Comparison of ENCODE assay signal across 24 mouse cellular contexts in genomic region chr6:126653561-126653960, GRCm38 (mm10). TPM values are rescaled to one million over a fixed set of nuclear protein-coding genes. Genes with fewer than 3 reads are reported as not detected.
"Had no signal": no experiment of that assay in that cellular context is flagged by ENCODE, and none has a peak within 500 bp of the region (broad histone marks: within the 10 kb centered on the region; RNA-seq: fewer than 3 reads in every experiment).

No protein-coding gene starts in this region.

- H3K36me3 ChIP-seq: limb, embryonic 12.5 days; limb, embryonic 15.5 days; midbrain, embryonic 12.5 days; midbrain, embryonic 15.5 days; neural tube, embryonic 12.5 days; neural tube, embryonic 15.5 days had no signal

- H3K9me3 ChIP-seq: limb, embryonic 12.5 days; limb, embryonic 15.5 days; midbrain, embryonic 12.5 days; midbrain, embryonic 15.5 days; neural tube, embryonic 12.5 days; neural tube, embryonic 15.5 days had no signal

- DNase-seq: kidney, adult 9 months; kidney, postnatal 14 days; kidney, postnatal 4 days; layer of hippocampus, adult 9-11 months; left cerebral cortex, postnatal 4 days; liver, postnatal 0 days; lung, embryonic 14.5 days; right cerebral cortex, adult 18-20 months; right cerebral cortex, postnatal 14 days; right cerebral cortex, postnatal 4 days; thymus, adult 18-20 months; thymus, postnatal 14 days; thymus, postnatal 4 days had no signal

- H3K4me1 ChIP-seq: limb, embryonic 12.5 days; limb, embryonic 15.5 days; midbrain, embryonic 15.5 days; neural tube, embryonic 12.5 days; neural tube, embryonic 15.5 days had no signal

- H3K4me3 ChIP-seq: layer of hippocampus, adult 2 months; limb, embryonic 12.5 days; limb, embryonic 15.5 days; midbrain, embryonic 12.5 days; midbrain, embryonic 15.5 days; neural tube, embryonic 12.5 days; neural tube, embryonic 15.5 days had no signal

- H3K27me3 ChIP-seq: limb, embryonic 15.5 days; midbrain, embryonic 12.5 days; midbrain, embryonic 15.5 days; neural tube, embryonic 12.5 days; neural tube, embryonic 15.5 days had no signal

- ATAC-seq: liver, postnatal 0 days; lung, postnatal 0 days; midbrain, embryonic 15.5 days had no signal

RNA-seq across cellular contexts. Expression of gene Kcna1, which starts 7.4 kb away (rescaled TPM):
- total RNA-seq: megakaryocyte, adult 5-6 weeks had no signal
- polyA plus RNA-seq: liver, embryonic 14.5 days; liver, postnatal 0 days; macrophage had no signal
